Mouse (Mus musculus) heart, embryonic 15.5 days (tissue): ENCODE results near the gene Rc3h2. TPM values are rescaled to one million over a fixed set of nuclear protein-coding genes. Genes with fewer than 3 reads are reported as not detected.

ENCODE experiments used
- ATAC-seq: fragments of 200-750 bp; cut with Nextera tagmentation; replicated peaks from 2 replicates; pipeline ENCODE4 v1.8.0; 2017; ENCODE audit warnings: low read depth, moderate TSS enrichment; ENCODE audit not compliant: insufficient number of reproducible peaks, insufficient read depth, low FRiP score
- H3K27ac ChIP-seq: fragments of 300-500 bp; sonication (generic); 2 replicates; pipeline ENCODE4 v1.5.1; 2015; ENCODE audit warnings: mild to moderate bottlenecking, inconsistent platforms
- H3K27me3 ChIP-seq: fragments of 300-500 bp; sonication (generic); 2 replicates; pipeline ENCODE4 v1.6.1; 2015; ENCODE audit warnings: inconsistent platforms
- H3K36me3 ChIP-seq: fragments of 300-500 bp; sonication (generic); 2 replicates; pipeline ENCODE4 v1.6.1; 2015; ENCODE audit warnings: mild to moderate bottlenecking, inconsistent platforms
- H3K4me1 ChIP-seq: fragments of 300-500 bp; sonication (generic); replicated peaks from 2 replicates; pipeline ENCODE4 v1.6.1; 2015; ENCODE audit warnings: inconsistent platforms
- H3K4me2 ChIP-seq: fragments of 300-500 bp; sonication (generic); 2 replicates; pipeline ENCODE4 v1.6.1; 2015; ENCODE audit warnings: inconsistent platforms, mild to moderate bottlenecking, moderate library complexity
- H3K4me3 ChIP-seq: fragments of 300-500 bp; sonication (generic); 2 replicates; pipeline ENCODE4 v1.5.1; 2015; ENCODE audit warnings: mild to moderate bottlenecking, inconsistent platforms
- H3K9ac ChIP-seq: fragments of 300-500 bp; sonication (generic); 2 replicates; pipeline ENCODE4 v1.6.1; 2015; ENCODE audit warnings: mild to moderate bottlenecking, inconsistent platforms
- H3K9me3 ChIP-seq: fragments of 300-500 bp; sonication (generic); replicated peaks from 2 replicates; pipeline ENCODE4 v1.6.1; 2016; ENCODE audit warnings: inconsistent platforms
- WGBS: fragments of 180-500 bp; shearing (Covaris S2); methylation state at CpG from one replicate; pipeline ENCODE4 v1.1.7; 2015; ENCODE audit warnings: mixed read lengths; 5-methylcytosine and 5-hydroxymethylcytosine counted together
- polyA plus RNA-seq: library from polyadenylated mRNA; unstranded; fragments of >200 nt; fragmentation: Nextera tagmentation; extraction: Ambion mirVana; gene quantifications from 2 replicates; pipeline ENCODE4 v1.2.1, GENCODE M21; 2015

Gene Rc3h2
- polyA plus RNA-seq, 1 experiment from 2014 or later, result 9.2 TPM

DNA sequence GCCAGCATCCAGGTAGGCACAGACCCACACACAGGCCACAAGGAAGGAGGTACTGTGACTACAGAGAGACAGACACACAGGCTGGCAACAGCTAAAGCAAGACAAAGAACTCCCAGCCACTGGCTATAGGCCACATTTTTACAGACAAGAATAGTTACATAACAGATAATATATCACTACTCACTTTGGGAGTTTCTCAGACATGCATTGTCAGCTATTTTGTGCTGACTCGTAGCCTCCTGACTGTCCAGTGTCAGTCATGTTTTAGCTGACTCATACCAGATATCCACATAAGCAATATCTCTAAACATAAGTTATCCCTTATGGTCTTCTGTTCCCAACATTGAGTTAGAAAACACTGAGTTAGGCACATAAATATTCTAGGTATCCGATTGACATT is 89.4 kb downstream of the Rc3h2 start:
- Histone ChIP-seq H3K4me2 (no peak overlapping the region), H3K4me1 (no peaks in the 10 kb centered on the region), H3K27ac (no peak overlapping the region), H3K9ac (no peak overlapping the region), H3K27me3 (no peaks in the 10 kb centered on the region), H3K4me3 (no peak overlapping the region), H3K9me3 (no peaks in the 10 kb centered on the region), H3K36me3 (no peaks in the 10 kb centered on the region)
- no peak for ATAC-seq
- 69% methylated on average over 2 of the region's 2 CpGs for WGBS

DNA sequence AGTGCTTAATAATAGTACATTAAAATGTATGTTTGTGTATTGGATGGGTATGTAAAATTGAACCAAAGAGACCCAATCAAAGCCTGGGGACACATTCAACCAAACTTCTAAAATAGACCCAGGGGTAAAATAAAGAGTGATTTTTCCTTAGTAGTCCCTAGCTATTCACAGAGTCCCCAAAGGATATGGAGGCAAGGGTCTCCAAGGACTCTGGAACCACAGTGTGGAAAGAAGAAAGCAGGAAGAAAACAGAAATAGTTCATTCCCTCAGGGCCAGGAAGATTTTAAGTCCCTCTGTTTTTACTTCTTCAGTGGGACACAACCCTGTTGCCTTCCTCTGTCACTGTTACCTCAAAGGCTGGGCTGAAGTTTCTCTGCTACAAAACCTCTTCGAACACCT is 96.5 kb downstream of the Rc3h2 start, which contains the start of gene Olfr368:
Olfr368 (plus strand) TSS at position 301 of the 400 bp plus-strand sequence.
- H3K27me3 ChIP-seq, result no peaks in the 10 kb centered on the region
- H3K4me3 ChIP-seq, result no peak within 1 kb of the TSS
- no peak for ATAC-seq
- no peaks in the 10 kb centered on the region for H3K9me3 ChIP-seq
- H3K9ac ChIP-seq, result no peak within 1 kb of the TSS
- WGBS, result 81% methylated on average over 1 of the region's 1 CpGs
- no peaks in the 10 kb centered on the region for H3K36me3 ChIP-seq
- H3K27ac ChIP-seq, result no peak within 1 kb of the TSS
- no peaks in the 10 kb centered on the region for H3K4me1 ChIP-seq
- H3K4me2 ChIP-seq, result no peak within 1 kb of the TSS

Other genes with a start within 250 kb of the Rc3h2 start
- gene Olfr365, start 234.7 kb downstream of the Rc3h2 start, polyA plus RNA-seq, result not detected in 2 replicates
- gene Olfr366, start 211.3 kb downstream of the Rc3h2 start, polyA plus RNA-seq, result not detected in 2 replicates
- not detected in 2 replicates for gene Olfr368, start 96.4 kb downstream of the Rc3h2 start, polyA plus RNA-seq
- gene Pdcl, start 63.6 kb downstream of the Rc3h2 start, polyA plus RNA-seq, result 30.3 and 31.6 TPM in 2 replicates
- 3.9 and 4.8 TPM in 2 replicates for gene Zbtb26, start 20.2 kb upstream of the Rc3h2 start, polyA plus RNA-seq
- gene Zbtb6, start 20.3 kb upstream of the Rc3h2 start, polyA plus RNA-seq, result 3.3 and 3.9 TPM in 2 replicates
- gene Rabgap1, start 20.4 kb upstream of the Rc3h2 start, polyA plus RNA-seq, result 25.3 and 25.9 TPM in 2 replicates
- 0.58 and 1.3 TPM in 2 replicates for gene Gpr21, start 93.4 kb upstream of the Rc3h2 start, polyA plus RNA-seq